Mouse (Mus musculus) gastrocnemius, postnatal 4 days (tissue): ENCODE results near the gene Acap1. TPM values are rescaled to one million over a fixed set of nuclear protein-coding genes. Genes with fewer than 3 reads are reported as not detected.

Experiments
- DNase-seq, 2 experiments: peaks; one replicate each; pipeline ENCODE4 v3.0.0; 2021 to 2022; ENCODE audit warnings: low spot score in 2 of 2, mixed read lengths in 2 of 2
- total RNA-seq, 2 experiments: library from RNA; stranded (reverse); gene quantifications; 2 replicates each; pipeline ENCODE4 v1.2.3; 2021

Gene Acap1
- total RNA-seq, 2 experiments from 2014 or later = 0.65 to 1.1 TPM

- no peak for DNase-seq
These were observed 13.3 kb upstream of the Acap1 start for GRCm38 (mm10) chr11:69908645-69909044.

GRCm38 (mm10) chr11:69904311-69904710, 9.0 kb upstream of the Acap1 start:
- no peak for DNase-seq

- no peak for DNase-seq
These were observed 7.6 kb upstream of the Acap1 start for GRCm38 (mm10) chr11:69902972-69903371.

- DNase-seq = peak in 1 of 2 experiments; percentile 42
These were observed 6.7 kb upstream of the Acap1 start for GRCm38 (mm10) chr11:69901993-69902392.

- peak; percentile 82 to 92 for DNase-seq
These were observed 6.1 kb upstream of the Acap1 start for GRCm38 (mm10) chr11:69901406-69901846.

GRCm38 (mm10) chr11:69900471-69901405, 5.4 kb upstream of the Acap1 start, which contains the start of the genes 2810408A11Rik and Neurl4:
TSS of gene 2810408A11Rik (minus strand) at chr11:69900987.
TSS of gene Neurl4 (plus strand) at chr11:69901072.
- DNase-seq = peak; percentile 68 to 86

- no peak for DNase-seq
These were observed 4.5 kb upstream of the Acap1 start for GRCm38 (mm10) chr11:69899870-69900269.

GRCm38 (mm10) chr11:69894671-69895070, 668 bp downstream of the Acap1 start:
- no peak for DNase-seq

- DNase-seq = no peak
These were observed 3.9 kb downstream of the Acap1 start for GRCm38 (mm10) chr11:69891482-69891881.

GRCm38 (mm10) chr11:69886907-69887635, 8.3 kb downstream of the Acap1 start:
- DNase-seq = no peak

- DNase-seq = no peak
These were observed 10.7 kb downstream of the Acap1 start for GRCm38 (mm10) chr11:69884663-69885062.

- DNase-seq = no peak
These were observed 11.1 kb downstream of the Acap1 start for GRCm38 (mm10) chr11:69884240-69884639.

- no peak for DNase-seq
These were observed 11.7 kb downstream of the Acap1 start for GRCm38 (mm10) chr11:69883527-69884151.

- DNase-seq = no peak
These were observed 12.3 kb downstream of the Acap1 start for GRCm38 (mm10) chr11:69883066-69883465.

- no peak for DNase-seq
These were observed 13.3 kb downstream of the Acap1 start for GRCm38 (mm10) chr11:69881787-69882670.

- DNase-seq = peak; percentile 82 to 86
These were observed 14.3 kb downstream of the Acap1 start, which contains the start of gene Kctd11 for GRCm38 (mm10) chr11:69880853-69881603. TSS of gene Kctd11 (minus strand) at chr11:69881406.

- DNase-seq = peak in 1 of 2 experiments; percentile 69
These were observed 14.9 kb downstream of the Acap1 start for GRCm38 (mm10) chr11:69880506-69880852.

- no peak for DNase-seq
These were observed 15.6 kb downstream of the Acap1 start for GRCm38 (mm10) chr11:69879711-69880110.

- DNase-seq = no peak
These were observed 16.4 kb downstream of the Acap1 start for GRCm38 (mm10) chr11:69878952-69879351.

GRCm38 (mm10) chr11:69878399-69878798, 16.9 kb downstream of the Acap1 start:
- DNase-seq = no peak
